Mouse (Mus musculus) C2C12 (cell line): ENCODE results near the gene 5031439G07Rik.

Source experiments
- CTCF ChIP-seq: IDR thresholded peaks from one replicate; pipeline ENCODE4 v1.5.1; 2011; ENCODE audit not compliant: control insufficient read depth, insufficient read depth, insufficient read length
- FOSL1 ChIP-seq: IDR thresholded peaks from one replicate; pipeline ENCODE4 v1.8.0; 2011; ENCODE audit warnings: mild to moderate bottlenecking, low read length; ENCODE audit not compliant: poor library complexity, insufficient read depth, severe bottlenecking
- MAX ChIP-seq: IDR thresholded peaks from one replicate; pipeline ENCODE4 v1.6.1; 2011; ENCODE audit warnings: mild to moderate bottlenecking, control low read depth

GRCm38 (mm10) chr15:84948990-84949389, 39.4 kb downstream of the 5031439G07Rik start:
- TF ChIP-seq CTCF (no peak), MAX (no peak), FOSL1 (no peak)
